Mouse (Mus musculus): ENCODE data around the gene Clstn2. TPM values are rescaled to one million over a fixed set of nuclear protein-coding genes. Genes with fewer than 3 reads are reported as not detected.

Gene Clstn2
- total and polyA plus RNA-seq, 3 experiments: not detected

GRCm38 (mm10) chr9:97677075-97677474 lies 355.9 kb downstream of the Clstn2 start:
- H3K27ac ChIP-seq (ENCODE audit: control insufficient read depth, low read depth, low read length): no peak overlapping the region
- H3K36me3 ChIP-seq (ENCODE audit: control insufficient read depth in 1 of 2, insufficient read depth in 2 of 2, low read length in 2 of 2): no peaks in the 10 kb centered on the region
- no peaks in the 10 kb centered on the region for H3K27me3 ChIP-seq (ENCODE audit: control insufficient read depth in 1 of 2, insufficient read depth in 2 of 2, low read length in 2 of 2)
- H3K9ac ChIP-seq (ENCODE audit: control insufficient read depth, low read depth, low read length, poor library complexity, severe bottlenecking): no peak overlapping the region
- no peak for TF ChIP-seq KAT2A (conservative IDR thresholded peaks at IDR 0.05; ENCODE audit: low read depth, low read length)
- no peak for TF ChIP-seq USF2 (IDR thresholded peaks at IDR 0.05; ENCODE audit: borderline replicate concordance in 1 of 2, insufficient read depth in 1 of 2, low read depth in 1 of 2, low read length in 2 of 2)
- H3K9me3 ChIP-seq (replicated peaks; ENCODE audit: insufficient read depth, low read length): no peaks in the 10 kb centered on the region
- H3K4me3 ChIP-seq (ENCODE audit: control insufficient read depth in 1 of 2, insufficient read depth in 1 of 2, low read depth in 2 of 2, low read length in 2 of 2): no peak overlapping the region
- DNase-seq (ENCODE audit: low read depth, low spot score): no peak
- H3K79me2 ChIP-seq (ENCODE audit: control insufficient read depth, insufficient read depth, low read length, poor library complexity): no peaks in the 10 kb centered on the region
- no peaks in the 10 kb centered on the region for H3K4me1 ChIP-seq (ENCODE audit: control insufficient read depth in 1 of 2, insufficient read depth in 2 of 2, low read length in 2 of 2)

DNA sequence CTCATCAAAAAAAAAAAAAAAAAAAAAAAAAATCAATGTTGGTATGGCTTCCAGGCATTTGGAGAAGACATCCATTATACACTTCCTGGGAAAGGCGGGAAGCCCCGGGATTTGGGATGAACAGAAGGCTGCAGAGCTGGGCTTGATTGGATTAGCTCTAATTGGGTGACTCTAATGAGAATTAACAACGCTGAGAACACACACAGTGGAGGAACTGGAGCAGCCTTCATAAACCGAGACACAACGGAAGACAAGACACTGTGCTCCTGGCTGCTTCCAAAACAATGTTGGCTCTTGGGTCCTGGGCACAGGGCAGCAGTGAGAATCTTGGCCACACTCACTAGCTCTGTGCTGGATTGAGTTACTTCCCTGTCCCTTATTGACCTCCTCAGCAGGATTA lies 360.3 kb downstream of the Clstn2 start:
- H3K4me3 ChIP-seq (ENCODE audit: control insufficient read depth in 1 of 2, insufficient read depth in 1 of 2, low read depth in 2 of 2, low read length in 2 of 2): no peak overlapping the region
- no peaks in the 10 kb centered on the region for H3K4me1 ChIP-seq (ENCODE audit: control insufficient read depth in 1 of 2, insufficient read depth in 2 of 2, low read length in 2 of 2)
- no peaks in the 10 kb centered on the region for H3K79me2 ChIP-seq (ENCODE audit: control insufficient read depth, insufficient read depth, low read length, poor library complexity)
- no peak for DNase-seq (ENCODE audit: low read depth, low spot score)
- TF ChIP-seq MYB (IDR thresholded peaks at IDR 0.05; ENCODE audit: low read depth, low read length): no peak
- TF ChIP-seq MAFK (IDR thresholded peaks at IDR 0.05; ENCODE audit: borderline replicate concordance, low read depth, low read length): no peak
- no peak for TF ChIP-seq MAX (IDR thresholded peaks at IDR 0.05; ENCODE audit: low read length)
- no peak for TF ChIP-seq MYC (IDR thresholded peaks at IDR 0.05; ENCODE audit: low read depth, low read length)
- TF ChIP-seq CHD1 (IDR thresholded peaks at IDR 0.05; ENCODE audit: low read depth, low read length): no peak
- no peak for TF ChIP-seq ZKSCAN1 (IDR thresholded peaks at IDR 0.05; ENCODE audit: low read depth, low read length)
- TF ChIP-seq SMC3 (IDR thresholded peaks at IDR 0.05; ENCODE audit: low read depth, low read length): no peak
- TF ChIP-seq POLR2AphosphoS5 (IDR thresholded peaks at IDR 0.05; ENCODE audit: borderline replicate concordance, low read depth, low read length): no peak
- TF ChIP-seq MAZ (IDR thresholded peaks at IDR 0.05; ENCODE audit: low read depth, low read length): no peak
- no peak for TF ChIP-seq UBTF (IDR thresholded peaks at IDR 0.05; ENCODE audit: borderline replicate concordance, insufficient read depth, low read depth, low read length)
- TF ChIP-seq ETS1 (IDR thresholded peaks at IDR 0.05; ENCODE audit: low read depth, low read length): no peak
- no peaks in the 10 kb centered on the region for H3K36me3 ChIP-seq (ENCODE audit: control insufficient read depth in 1 of 2, insufficient read depth in 2 of 2, low read length in 2 of 2)
- no peak overlapping the region for H3K9ac ChIP-seq (ENCODE audit: control insufficient read depth, low read depth, low read length, poor library complexity, severe bottlenecking)
- no peaks in the 10 kb centered on the region for H3K27me3 ChIP-seq (ENCODE audit: control insufficient read depth in 1 of 2, insufficient read depth in 2 of 2, low read length in 2 of 2)
- no peaks in the 10 kb centered on the region for H3K9me3 ChIP-seq (replicated peaks; ENCODE audit: insufficient read depth, low read length)
- no peak overlapping the region for H3K27ac ChIP-seq (ENCODE audit: control insufficient read depth, low read depth, low read length)

DNA sequence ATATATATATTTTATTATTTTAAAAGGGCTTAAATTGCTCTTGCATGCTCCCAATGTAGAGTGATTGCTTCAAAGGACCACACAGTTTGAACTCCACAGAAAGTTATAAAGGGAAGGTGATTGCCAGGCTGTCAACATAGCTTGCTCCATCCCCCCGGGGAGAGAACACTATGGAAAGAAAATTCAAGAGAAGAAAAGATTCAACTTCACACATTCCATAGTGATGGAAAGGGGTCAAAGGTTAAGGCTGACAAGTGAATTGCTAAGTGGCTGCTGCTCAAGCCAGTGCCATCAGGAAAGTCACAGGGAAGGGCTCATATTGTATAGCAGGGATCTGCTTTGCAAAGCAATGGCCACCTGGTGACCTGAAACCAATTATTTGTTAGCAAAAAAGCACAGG lies 360.8 kb downstream of the Clstn2 start:
- Histone ChIP-seq H3K9ac (ENCODE audit: control insufficient read depth, low read depth, low read length, poor library complexity, severe bottlenecking) (no peak overlapping the region), H3K9me3 (replicated peaks; ENCODE audit: insufficient read depth, low read length) (no peaks in the 10 kb centered on the region), H3K79me2 (ENCODE audit: control insufficient read depth, insufficient read depth, low read length, poor library complexity) (no peaks in the 10 kb centered on the region)

More for the DNA sequence above, 360.8 kb downstream of the Clstn2 start:
- Histone ChIP-seq H3K27ac (ENCODE audit: control insufficient read depth, low read depth, low read length) (no peak overlapping the region), H3K36me3 (ENCODE audit: control insufficient read depth in 1 of 2, insufficient read depth in 2 of 2, low read length in 2 of 2) (no peaks in the 10 kb centered on the region), H3K4me3 (ENCODE audit: control insufficient read depth in 1 of 2, insufficient read depth in 1 of 2, low read depth in 2 of 2, low read length in 2 of 2) (no peak overlapping the region), H3K4me1 (ENCODE audit: control insufficient read depth in 1 of 2, insufficient read depth in 2 of 2, low read length in 2 of 2) (no peaks in the 10 kb centered on the region), H3K27me3 (ENCODE audit: control insufficient read depth in 1 of 2, insufficient read depth in 2 of 2, low read length in 2 of 2) (no peaks in the 10 kb centered on the region)
- TF ChIP-seq KAT2A (conservative IDR thresholded peaks at IDR 0.05; ENCODE audit: low read depth, low read length) (no peak), E2F4 (IDR thresholded peaks at IDR 0.05; ENCODE audit: borderline replicate concordance, low read depth, low read length) (no peak), TBP (IDR thresholded peaks at IDR 0.05; ENCODE audit: low read depth, low read length) (no peak), JUND (IDR thresholded peaks at IDR 0.05; ENCODE audit: low read depth, low read length) (no peak), BHLHE40 (IDR thresholded peaks at IDR 0.05; ENCODE audit: borderline replicate concordance, low read depth, low read length) (no peak), CHD1 (IDR thresholded peaks at IDR 0.05; ENCODE audit: low read depth, low read length) (no peak), MEF2A (IDR thresholded peaks at IDR 0.05; ENCODE audit: extremely low read depth, insufficient replicate concordance, low read depth, low read length, poor library complexity, severe bottlenecking) (no peak), MXI1 (IDR thresholded peaks at IDR 0.05; ENCODE audit: low read depth, low read length) (no peak), GATA1 (IDR thresholded peaks at IDR 0.05; ENCODE audit: low read depth, low read length) (no peak), ZMIZ1 (IDR thresholded peaks at IDR 0.05; ENCODE audit: low read depth, low read length) (no peak), ZKSCAN1 (IDR thresholded peaks at IDR 0.05; ENCODE audit: low read depth, low read length) (no peak), CTCF (IDR thresholded peaks at IDR 0.05 in 2 of 3, conservative IDR thresholded peaks at IDR 0.05 in 1 of 3; ENCODE audit: control insufficient read depth in 1 of 3, insufficient read depth in 1 of 3, low read depth in 2 of 3, low read length in 3 of 3, poor library complexity in 1 of 3, severe bottlenecking in 1 of 3) (no peak), NELFE (IDR thresholded peaks at IDR 0.05; ENCODE audit: low read depth, low read length) (no peak), ELF1 (IDR thresholded peaks at IDR 0.05; ENCODE audit: low read depth, low read length) (no peak)
- no peak for DNase-seq (ENCODE audit: low read depth, low spot score)
